Mouse (Mus musculus) fibroblast of lung, adult 2 months (primary cell): ENCODE data around the gene Zdhhc1.

Experiments used
- DNase-seq: peaks from one replicate; pipeline ENCODE4 v3.0.0-alpha.2; 2011; ENCODE audit warnings: low read depth

Gene Zdhhc1

GRCm38 (mm10) chr8:105517346-105517745, 20.6 kb upstream of the Zdhhc1 start:
- DNase-seq, result no peak

DNA sequence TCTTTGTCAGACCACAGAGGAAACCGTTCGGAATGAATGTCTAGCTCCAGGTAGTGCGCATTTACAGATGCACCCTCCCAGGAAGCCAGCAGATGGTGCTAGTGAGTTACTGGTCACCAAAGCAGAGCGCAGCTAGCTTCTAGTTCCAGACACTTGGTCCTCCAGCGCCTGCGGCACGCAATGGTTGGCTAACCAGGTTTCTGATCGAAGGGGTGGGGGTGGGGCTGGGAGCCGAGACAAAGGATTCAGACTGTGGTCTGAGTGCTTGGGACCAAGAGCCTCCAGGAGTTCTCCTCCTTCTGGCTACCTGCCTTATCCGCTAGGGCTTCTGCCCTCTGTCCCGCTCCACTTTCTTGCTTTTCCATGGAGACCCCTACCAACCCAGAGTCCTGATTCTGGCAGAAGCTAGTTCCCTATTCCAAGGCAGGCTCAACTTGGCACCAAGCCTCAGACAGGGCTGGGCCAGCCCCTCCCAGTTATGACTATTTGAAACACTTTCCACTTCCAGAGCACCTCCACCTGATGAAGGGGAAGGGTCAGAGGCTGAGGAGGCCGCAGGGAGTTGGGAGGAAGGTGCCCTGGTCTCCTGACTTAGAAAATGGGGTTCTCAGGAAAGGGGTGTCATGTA, 19.4 kb upstream of the Zdhhc1 start:
- no peak for DNase-seq

DNA sequence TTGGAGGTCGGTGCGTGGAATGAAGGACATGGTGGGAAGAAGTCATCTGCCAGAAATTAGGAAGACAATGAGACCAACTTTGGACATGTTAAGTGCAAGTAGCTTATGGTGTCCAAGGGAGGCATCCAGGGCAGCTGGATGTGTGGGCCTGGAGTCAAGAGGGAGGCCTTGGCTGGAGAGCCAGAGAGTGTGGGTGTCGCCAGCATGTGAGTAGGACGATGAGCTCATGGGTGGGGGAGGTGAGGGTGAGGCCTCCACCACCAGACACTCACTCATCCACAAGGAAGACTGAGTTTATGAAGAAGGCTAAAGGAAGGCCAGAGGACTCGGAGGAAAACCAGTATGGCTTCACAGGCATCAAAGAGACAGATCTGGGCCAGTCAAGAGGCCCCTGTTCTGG, 18.0 kb upstream of the Zdhhc1 start:
- no peak for DNase-seq

DNA sequence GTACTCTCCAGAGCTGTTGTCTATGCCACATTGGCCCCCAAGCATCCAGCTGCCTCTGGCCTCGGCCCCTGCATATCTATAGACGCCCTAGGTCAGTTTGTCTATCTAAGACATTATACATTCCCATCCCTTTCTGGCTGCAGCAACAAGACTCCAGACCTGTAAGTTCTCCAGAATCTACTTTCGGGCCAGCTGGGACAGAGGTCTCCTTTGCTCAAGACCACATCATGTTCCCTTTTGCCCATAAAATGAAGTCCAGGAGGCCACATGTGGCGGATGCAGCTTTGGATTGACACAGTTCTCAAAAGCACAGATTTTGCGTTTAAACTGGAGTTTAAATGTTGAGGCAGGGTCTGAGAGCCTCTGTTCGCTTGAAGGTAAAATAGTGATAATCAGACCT, 17.5 kb upstream of the Zdhhc1 start:
- DNase-seq, result no peak

GRCm38 (mm10) chr8:105509997-105510735, 13.5 kb upstream of the Zdhhc1 start:
- no peak for DNase-seq

GRCm38 (mm10) chr8:105508758-105509157, 12.1 kb upstream of the Zdhhc1 start:
- no peak for DNase-seq

DNA sequence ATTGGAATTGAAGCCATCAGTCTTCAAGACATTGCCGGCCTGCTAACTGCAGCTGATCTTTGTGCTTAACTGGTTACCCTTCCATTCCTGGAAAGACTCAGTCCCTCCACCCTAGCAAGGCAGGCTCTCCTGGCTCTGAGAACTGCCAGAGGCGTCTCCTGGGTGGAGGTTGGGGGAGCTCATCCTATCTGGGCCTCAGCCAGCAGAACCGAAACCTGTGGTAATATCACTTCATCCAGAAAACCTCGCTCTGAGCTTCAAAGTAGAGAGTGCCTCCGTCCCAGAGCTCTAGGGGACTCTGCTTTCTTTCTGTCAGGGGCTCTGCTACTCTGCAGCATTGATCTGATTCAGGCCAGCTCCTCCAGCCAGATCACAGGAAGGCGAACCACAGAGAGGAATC, 10.3 kb upstream of the Zdhhc1 start:
- no peak for DNase-seq

- DNase-seq, result no peak
These were observed 7.9 kb upstream of the Zdhhc1 start for GRCm38 (mm10) chr8:105504617-105505016.

- DNase-seq, result no peak
These were observed 3.1 kb upstream of the Zdhhc1 start for GRCm38 (mm10) chr8:105499787-105500186.

DNA sequence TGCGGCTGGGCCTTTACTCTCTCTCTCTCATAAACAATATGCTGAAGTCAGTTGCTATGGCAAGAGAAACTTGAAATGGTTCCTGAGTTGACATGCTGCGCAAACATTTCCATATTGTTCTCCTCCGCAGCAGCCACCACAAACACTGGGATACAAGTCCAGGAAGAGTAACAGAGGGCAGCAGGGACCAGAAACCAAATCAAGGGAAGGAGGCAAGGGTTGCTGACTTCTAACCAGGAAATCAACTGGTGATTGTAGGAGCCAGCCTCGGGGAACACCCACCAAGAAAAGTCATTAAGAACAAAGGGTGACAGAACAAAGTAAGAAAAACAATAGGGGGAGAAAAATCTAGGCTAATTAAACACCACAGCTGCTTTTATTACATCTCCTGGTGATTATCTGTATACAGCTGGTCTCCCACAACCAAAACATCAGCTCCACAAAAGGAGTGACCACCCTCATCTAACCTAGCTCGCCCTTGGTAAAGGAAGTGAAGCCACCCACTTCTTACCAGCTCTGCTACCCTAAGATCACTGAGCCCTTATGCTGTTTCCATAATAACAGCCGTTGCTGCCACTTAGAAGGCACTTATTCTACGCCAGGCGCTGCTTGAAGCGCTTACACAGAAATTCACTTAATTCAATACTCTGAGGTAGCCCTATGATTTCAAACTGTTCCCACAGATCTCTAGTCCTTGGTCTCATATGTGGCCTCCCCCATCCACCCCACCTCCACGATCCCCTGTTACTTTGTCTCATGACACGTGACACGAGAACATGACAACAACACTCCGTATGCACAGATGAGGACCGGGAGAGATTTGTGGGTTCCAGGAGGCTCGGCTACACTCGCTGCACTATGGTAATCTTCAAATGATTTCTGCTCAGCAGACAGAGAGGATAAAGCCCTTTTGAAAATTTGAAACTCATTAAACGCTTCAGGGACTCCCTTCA, 1.1 kb downstream of the Zdhhc1 start:
- DNase-seq, result no peak

- no peak for DNase-seq
These were observed 2.1 kb downstream of the Zdhhc1 start for GRCm38 (mm10) chr8:105494566-105494965.

GRCm38 (mm10) chr8:105493495-105493894, 3.2 kb downstream of the Zdhhc1 start:
- no peak for DNase-seq

GRCm38 (mm10) chr8:105489281-105489680, 7.4 kb downstream of the Zdhhc1 start:
- no peak for DNase-seq

DNA sequence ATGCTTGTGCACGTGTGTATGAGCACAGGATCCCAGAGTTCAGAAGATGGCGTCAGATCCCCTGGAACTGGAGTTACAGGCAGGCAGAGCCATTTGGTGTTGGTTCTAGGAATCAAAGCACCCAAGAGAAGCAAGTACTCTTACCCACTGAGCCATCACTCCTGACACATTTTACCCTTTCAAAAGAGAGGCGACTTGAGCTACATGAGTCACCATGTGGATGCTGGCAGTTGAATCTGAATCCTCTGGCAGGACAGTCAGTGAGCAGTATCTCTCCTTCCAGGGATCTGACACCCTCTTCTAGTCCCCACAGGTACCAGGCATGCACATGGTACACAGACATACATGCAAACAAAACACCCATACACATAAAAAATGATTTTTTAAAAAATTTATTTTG, 8.6 kb downstream of the Zdhhc1 start:
- no peak for DNase-seq

DNA sequence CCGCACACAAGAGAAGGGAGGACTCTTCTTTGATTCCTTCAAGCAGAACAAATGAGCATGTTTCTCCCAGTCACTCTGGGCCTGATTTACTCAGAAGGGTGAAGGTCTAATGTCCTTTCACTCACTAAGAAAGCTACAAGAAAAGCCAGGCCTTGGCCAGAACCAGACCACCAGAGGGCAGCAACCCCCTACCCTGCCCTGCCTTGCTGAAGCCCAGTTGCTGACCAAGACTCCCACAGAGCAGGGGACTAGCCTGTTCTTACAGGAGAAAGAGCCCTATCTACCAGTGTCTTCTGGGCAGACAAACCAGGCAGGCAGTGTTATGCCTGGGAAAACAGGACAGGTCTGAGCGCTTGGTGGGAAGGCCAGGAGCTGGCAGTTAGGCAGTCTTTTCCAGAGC, 12.3 kb downstream of the Zdhhc1 start:
- DNase-seq, result peak; percentile 62

- DNase-seq, result no peak
These were observed 12.7 kb downstream of the Zdhhc1 start for GRCm38 (mm10) chr8:105484030-105484368.

DNA sequence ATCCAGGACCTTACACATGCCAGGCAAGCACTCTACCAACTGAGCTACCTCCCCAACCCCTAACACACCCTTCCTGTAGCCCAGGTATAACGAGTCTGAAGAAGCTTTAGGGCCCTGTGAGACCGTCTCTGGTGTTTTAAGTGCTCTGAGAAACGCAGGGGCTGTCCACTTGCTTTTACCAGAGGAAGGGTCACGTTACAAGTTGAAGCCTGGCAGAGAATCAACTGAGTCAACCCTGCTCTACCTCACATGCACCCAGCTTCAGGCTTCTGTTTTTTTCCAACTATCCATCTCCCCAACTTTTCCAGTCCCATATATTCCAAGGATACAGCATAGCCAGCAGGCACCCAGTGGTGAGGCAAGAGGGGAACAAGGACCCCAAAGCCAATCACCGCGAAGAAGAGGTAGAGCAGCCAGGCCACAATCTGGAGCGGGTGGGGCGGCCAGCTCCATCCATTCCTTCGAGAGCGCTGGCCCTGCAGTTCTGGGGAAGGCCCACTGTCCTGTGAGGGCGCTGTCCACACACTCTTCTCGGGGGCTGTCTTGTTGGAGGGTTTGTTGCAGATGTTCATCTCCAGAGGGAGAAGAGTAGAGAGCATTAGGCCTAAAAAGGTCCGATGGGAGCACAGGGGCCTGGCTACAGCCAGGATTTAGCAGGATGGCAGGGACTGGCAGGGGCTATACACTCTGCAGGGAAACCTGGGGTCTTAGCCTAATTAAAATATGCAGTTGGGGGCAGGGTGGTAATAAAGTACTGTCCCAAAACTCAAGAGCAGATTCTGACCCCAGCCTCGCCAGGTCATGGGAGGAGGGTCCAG, 13.3 kb downstream of the Zdhhc1 start:
- DNase-seq, result no peak

DNA sequence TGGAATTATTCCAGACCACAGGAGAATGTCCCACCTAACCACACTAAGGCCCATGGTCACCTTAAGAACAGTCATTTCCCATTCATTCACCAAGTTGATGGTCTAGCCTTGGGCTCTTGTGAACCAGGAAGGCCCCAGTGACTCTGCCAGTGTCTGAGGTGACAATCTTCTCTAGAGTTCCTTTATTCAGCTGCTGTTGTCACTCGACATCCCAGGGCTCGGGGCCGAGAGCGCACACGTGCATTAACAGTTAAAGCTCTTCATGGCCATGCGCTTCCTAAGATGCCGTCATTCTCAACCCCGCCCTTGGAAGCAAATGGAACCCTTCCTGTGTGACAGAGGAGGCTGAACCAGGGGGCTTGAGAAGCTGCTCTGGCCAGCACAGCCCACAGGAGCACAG, 14.6 kb downstream of the Zdhhc1 start:
- no peak for DNase-seq

DNA sequence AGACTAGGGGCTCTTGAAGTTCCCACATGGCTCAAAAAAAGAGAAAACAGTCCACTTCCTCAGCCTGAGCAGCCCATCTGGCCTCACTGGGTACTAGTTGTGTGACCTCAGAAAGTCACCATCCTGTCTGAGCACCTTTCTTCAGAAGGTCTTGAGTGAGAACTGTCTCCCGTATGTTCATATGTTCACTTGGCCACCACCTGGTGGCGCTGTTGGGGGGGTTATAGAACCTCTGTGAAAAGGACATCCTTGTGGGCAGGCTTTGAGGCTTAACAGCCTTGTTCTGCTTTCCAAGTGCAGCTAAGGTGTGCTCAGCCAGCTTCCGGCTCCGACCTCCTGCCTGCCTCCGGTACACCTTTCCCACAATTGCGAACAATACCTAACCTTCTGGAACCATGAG, 15.2 kb downstream of the Zdhhc1 start:
- DNase-seq, result no peak

- peak; percentile 39 for DNase-seq
These were observed 15.7 kb downstream of the Zdhhc1 start for GRCm38 (mm10) chr8:105481013-105481412.

DNA sequence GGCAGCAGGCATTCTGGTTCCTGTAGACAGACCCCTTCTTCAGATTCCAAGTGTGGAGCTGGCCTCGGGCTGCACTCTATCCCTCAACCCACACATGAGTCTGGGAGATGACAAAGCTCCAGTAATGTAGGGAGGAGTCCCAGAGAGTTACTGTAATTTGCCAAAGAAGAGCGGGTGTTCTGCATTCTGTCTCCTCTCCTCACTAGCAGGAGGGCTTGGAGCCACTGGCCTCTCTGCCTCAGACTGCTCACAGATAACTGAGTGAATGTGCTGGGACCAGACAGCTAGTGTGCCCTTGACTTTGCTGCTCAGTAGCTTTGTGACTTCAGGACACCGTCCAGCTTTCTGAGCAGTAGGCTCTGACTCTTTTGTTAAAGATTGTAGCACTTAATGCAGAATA, 18.9 kb downstream of the Zdhhc1 start:
- no peak for DNase-seq
